Mouse (Mus musculus) liver, embryonic 14.5 days (tissue): ENCODE results near the gene Scnn1a. TPM values are rescaled to one million over a fixed set of nuclear protein-coding genes. Genes with fewer than 3 reads are reported as not detected.

ENCODE experiments used
- ATAC-seq: fragments of 200-750 bp; cut with Nextera tagmentation; 2 replicates; pipeline ENCODE4 v1.8.0; 2017; ENCODE audit warnings: moderate number of reproducible peaks, mild to moderate bottlenecking, moderate library complexity; ENCODE audit not compliant: insufficient read depth
- DNase-seq, 3 experiments: peaks; one replicate each; pipeline ENCODE4 v3.0.0-alpha.2; 2012 to 2013; ENCODE audit warnings: low read depth in 3 of 3, low spot score in 3 of 3
- H3K27ac ChIP-seq: fragments of 300-500 bp; sonication (generic); 2 replicates; pipeline ENCODE4 v1.5.1; 2014; ENCODE audit warnings: moderate library complexity, mild to moderate bottlenecking, control low read depth, inconsistent platforms
- H3K27me3 ChIP-seq: fragments of 300-500 bp; sonication (generic); 2 replicates; pipeline ENCODE4 v1.6.1; 2014; ENCODE audit warnings: mild to moderate bottlenecking, low read length, moderate library complexity; ENCODE audit not compliant: control insufficient read depth, insufficient read depth
- H3K36me3 ChIP-seq: fragments of 300-500 bp; sonication (generic); replicated peaks from 2 replicates; pipeline ENCODE4 v1.6.1; 2014; ENCODE audit warnings: low read depth; ENCODE audit not compliant: control insufficient read depth, insufficient read depth
- H3K4me1 ChIP-seq, 2 experiments: fragments of 200-500 bp in 1 of 2; fragments of 300-500 bp in 1 of 2; sonication (generic) in 1 of 2; replicated peaks; 2 replicates each; pipeline ENCODE4 v1.6.1; 2012 to 2014; ENCODE audit warnings: antibody characterized with exemption in 1 of 2, inconsistent platforms in 1 of 2, low read length in 1 of 2; ENCODE audit not compliant: control insufficient read depth in 2 of 2, insufficient read depth in 2 of 2
- H3K4me2 ChIP-seq: fragments of 300-500 bp; sonication (generic); 2 replicates; pipeline ENCODE4 v1.6.1; 2014; ENCODE audit warnings: low read depth, mild to moderate bottlenecking, control low read depth, moderate library complexity
- H3K4me3 ChIP-seq, 2 experiments: fragments of 200-500 bp in 1 of 2; fragments of 300-500 bp in 1 of 2; sonication (generic) in 1 of 2; 2 replicates each; pipeline ENCODE4 v1.5.1; 2012 to 2014; ENCODE audit warnings: low read depth in 2 of 2, low read length in 2 of 2, mild to moderate bottlenecking in 2 of 2, control low read depth in 1 of 2, inconsistent platforms in 1 of 2, moderate library complexity in 1 of 2; ENCODE audit not compliant: insufficient read depth in 1 of 2
- H3K9ac ChIP-seq: fragments of 300-500 bp; sonication (generic); replicated peaks from 2 replicates; pipeline ENCODE4 v1.6.1; 2014; ENCODE audit warnings: mild to moderate bottlenecking, control low read depth, moderate library complexity
- H3K9me3 ChIP-seq: fragments of 300-500 bp; sonication (generic); 2 replicates; pipeline ENCODE4 v1.6.1; 2016; ENCODE audit warnings: low read length, mixed read lengths; ENCODE audit not compliant: control insufficient read depth
- CTCF ChIP-seq: IDR thresholded peaks from 2 replicates; pipeline ENCODE4 v1.5.1; 2016; ENCODE audit warnings: antibody characterized with exemption, low read depth, control low read depth
- EP300 ChIP-seq: IDR thresholded peaks from 2 replicates; pipeline ENCODE4 v1.6.1; 2016; ENCODE audit warnings: antibody characterized with exemption, low read depth
- WGBS: fragments of 180-500 bp; shearing (Covaris S2); extraction: QIAGEN DNeasy Blood & Tissue Kit; methylation state at CpG from one replicate; pipeline ENCODE4 v1.1.7; 2014; ENCODE audit not compliant: insufficient replicate concordance; 5-methylcytosine and 5-hydroxymethylcytosine counted together
- polyA plus RNA-seq, 2 experiments: library from polyadenylated mRNA; depleted of rRNA in 1 of 2; stranded (reverse) in 1 of 2; unstranded in 1 of 2; fragments of >200 nt; fragmentation: Nextera tagmentation in 1 of 2; extraction: Ambion mirVana in 1 of 2; gene quantifications; 2 replicates each; pipeline versions ENCODE4 v1.2.1 to v1.2.3; 2012 to 2014

Gene Scnn1a
- polyA plus RNA-seq, 2 experiments: 0.36 to 0.40 TPM

DNA sequence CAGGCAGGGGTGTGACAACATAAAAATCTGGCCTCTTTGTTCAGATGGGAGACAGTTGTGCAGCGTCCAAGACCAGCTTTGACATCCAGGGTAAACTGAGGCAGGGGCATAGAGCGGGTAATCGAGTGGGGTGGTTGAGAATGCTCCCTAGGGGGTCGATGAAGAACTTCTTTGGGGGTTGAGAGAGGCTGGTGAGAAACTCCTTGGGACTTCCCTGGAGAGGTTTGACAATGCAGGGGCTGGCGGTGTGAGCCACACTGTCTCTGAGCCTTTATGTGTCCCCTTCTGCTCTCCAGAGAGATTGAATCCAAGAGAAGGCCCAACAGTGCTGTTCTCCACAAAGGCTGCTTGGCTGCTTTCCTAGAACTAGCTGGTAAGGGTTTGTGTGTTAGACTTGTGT, 69.4 kb downstream of the Scnn1a start:
- Histone ChIP-seq H3K27ac (no peak overlapping the region), H3K4me1 (no peaks in the 10 kb centered on the region; a peak in 1 of 4 replicates), H3K27me3 (no peaks in the 10 kb centered on the region), H3K9ac (no peak overlapping the region), H3K9me3 (no peaks in the 10 kb centered on the region), H3K4me2 (no peak overlapping the region), H3K36me3 (no peaks in the 10 kb centered on the region), H3K4me3 (no peak overlapping the region)
- TF ChIP-seq EP300: no peak
- no peak for TF ChIP-seq CTCF
- no peak for ATAC-seq
- WGBS: 62% methylated on average over 5 of the region's 5 CpGs
- DNase-seq: no peak

Other genes starting within 250 kb of the Scnn1a start
- gene Chd4, start 224.7 kb upstream of the Scnn1a start, polyA plus RNA-seq (2012; rRNA removed): 13.9 and 24.7 TPM in 2 replicates
- 19.7 and 24.3 TPM in 2 replicates for gene Chd4, start 224.7 kb upstream of the Scnn1a start, polyA plus RNA-seq (2014; fragmentation: Nextera tagmentation; extraction: Ambion mirVana)
- gene Nop2, start 188.8 kb upstream of the Scnn1a start, polyA plus RNA-seq (2012; rRNA removed): 18.9 and 24.5 TPM in 2 replicates
- 33.1 and 33.7 TPM in 2 replicates for gene Nop2, start 188.8 kb upstream of the Scnn1a start, polyA plus RNA-seq (2014; fragmentation: Nextera tagmentation; extraction: Ambion mirVana)
- 4.8 and 6.0 TPM in 2 replicates for gene Iffo1, start 175.4 kb upstream of the Scnn1a start, polyA plus RNA-seq (2012; rRNA removed)
- gene Iffo1, start 175.4 kb upstream of the Scnn1a start, polyA plus RNA-seq (2014; fragmentation: Nextera tagmentation; extraction: Ambion mirVana): 1.8 and 3.7 TPM in 2 replicates
- gene Gapdh, start 154.2 kb upstream of the Scnn1a start, polyA plus RNA-seq (2012; rRNA removed): 1,485 and 1,875 TPM in 2 replicates
- gene Gapdh, start 154.2 kb upstream of the Scnn1a start, polyA plus RNA-seq (2014; fragmentation: Nextera tagmentation; extraction: Ambion mirVana): 960 and 1,040 TPM in 2 replicates
- 108 and 148 TPM in 2 replicates for gene Ncapd2, start 129.0 kb upstream of the Scnn1a start, polyA plus RNA-seq (2012; rRNA removed)
- gene Ncapd2, start 129.0 kb upstream of the Scnn1a start, polyA plus RNA-seq (2014; fragmentation: Nextera tagmentation; extraction: Ambion mirVana): 66.8 and 80.4 TPM in 2 replicates
- gene Mrpl51, start 128.9 kb upstream of the Scnn1a start, polyA plus RNA-seq (2012; rRNA removed): 22.2 and 50.9 TPM in 2 replicates
- gene Mrpl51, start 128.9 kb upstream of the Scnn1a start, polyA plus RNA-seq (2014; fragmentation: Nextera tagmentation; extraction: Ambion mirVana): 178 and 182 TPM in 2 replicates
- gene Vamp1, start 105.1 kb upstream of the Scnn1a start, polyA plus RNA-seq (2012; rRNA removed): 2.8 and 3.5 TPM in 2 replicates
- 0.83 and 0.94 TPM in 2 replicates for gene Vamp1, start 105.1 kb upstream of the Scnn1a start, polyA plus RNA-seq (2014; fragmentation: Nextera tagmentation; extraction: Ambion mirVana)
- 4.2 and 5.0 TPM in 2 replicates for gene Tapbpl, start 88.8 kb upstream of the Scnn1a start, polyA plus RNA-seq (2012; rRNA removed)
- 4.1 and 4.2 TPM in 2 replicates for gene Tapbpl, start 88.8 kb upstream of the Scnn1a start, polyA plus RNA-seq (2014; fragmentation: Nextera tagmentation; extraction: Ambion mirVana)
- 0.68 and 0.91 TPM in 2 replicates for gene Cd27, start 83.6 kb upstream of the Scnn1a start, polyA plus RNA-seq (2012; rRNA removed)
- 0.43 and 0.47 TPM in 2 replicates for gene Cd27, start 83.6 kb upstream of the Scnn1a start, polyA plus RNA-seq (2014; fragmentation: Nextera tagmentation; extraction: Ambion mirVana)
- not detected in 2 replicates for gene Tuba3a, start 34.6 kb upstream of the Scnn1a start, polyA plus RNA-seq (2012; rRNA removed)
- not detected in 2 replicates for gene Tuba3a, start 34.6 kb upstream of the Scnn1a start, polyA plus RNA-seq (2014; fragmentation: Nextera tagmentation; extraction: Ambion mirVana)
- gene Ltbr, start 6.8 kb upstream of the Scnn1a start, polyA plus RNA-seq (2012; rRNA removed): 12.3 and 12.5 TPM in 2 replicates
- gene Ltbr, start 6.8 kb upstream of the Scnn1a start, polyA plus RNA-seq (2014; fragmentation: Nextera tagmentation; extraction: Ambion mirVana): 15.2 and 15.7 TPM in 2 replicates
- gene Tnfrsf1a, start 28.7 kb downstream of the Scnn1a start, polyA plus RNA-seq (2012; rRNA removed): 15.4 and 16.8 TPM in 2 replicates
- 19.8 and 21.1 TPM in 2 replicates for gene Tnfrsf1a, start 28.7 kb downstream of the Scnn1a start, polyA plus RNA-seq (2014; fragmentation: Nextera tagmentation; extraction: Ambion mirVana)
- gene Plekhg6, start 60.1 kb downstream of the Scnn1a start, polyA plus RNA-seq (2012; rRNA removed): 0.39 and 0.48 TPM in 2 replicates
- 0.38 and 0.47 TPM in 2 replicates for gene Plekhg6, start 60.1 kb downstream of the Scnn1a start, polyA plus RNA-seq (2014; fragmentation: Nextera tagmentation; extraction: Ambion mirVana)
- gene Cd9, start 174.1 kb downstream of the Scnn1a start, polyA plus RNA-seq (2012; rRNA removed): 52.5 and 62.6 TPM in 2 replicates
- gene Cd9, start 174.1 kb downstream of the Scnn1a start, polyA plus RNA-seq (2014; fragmentation: Nextera tagmentation; extraction: Ambion mirVana): 96.8 and 105 TPM in 2 replicates
- 5.4 and 9.0 TPM in 2 replicates for gene Vwf, start 226.1 kb downstream of the Scnn1a start, polyA plus RNA-seq (2012; rRNA removed)
- 11.1 and 14.9 TPM in 2 replicates for gene Vwf, start 226.1 kb downstream of the Scnn1a start, polyA plus RNA-seq (2014; fragmentation: Nextera tagmentation; extraction: Ambion mirVana)